Mouse (Mus musculus): ENCODE measurements around the gene Igf1r.

Igf1r gene

GRCm38 (mm10) chr7:68087496-68087895 lies 134.9 kb downstream of the Igf1r start:
- DNase-seq, result no peak

- DNase-seq, result no peak
Observed at GRCm38 (mm10) chr7:68088825-68089224, 136.2 kb downstream of the Igf1r start.

GRCm38 (mm10) chr7:68089725-68090124 lies 137.1 kb downstream of the Igf1r start:
- no peak for DNase-seq

GRCm38 (mm10) chr7:68090576-68090975 lies 137.9 kb downstream of the Igf1r start:
- no peak for DNase-seq

GRCm38 (mm10) chr7:68092304-68092978 lies 139.8 kb downstream of the Igf1r start:
- no peak for DNase-seq

GRCm38 (mm10) chr7:68093817-68094216 lies 141.2 kb downstream of the Igf1r start:
- DNase-seq, result no peak

- no peak for DNase-seq
Observed at GRCm38 (mm10) chr7:68095574-68095973, 142.9 kb downstream of the Igf1r start.

GRCm38 (mm10) chr7:68096411-68096810 lies 143.8 kb downstream of the Igf1r start:
- DNase-seq, result no peak

GRCm38 (mm10) chr7:68097081-68097836 lies 144.6 kb downstream of the Igf1r start:
- DNase-seq, result no peak

- no peak for DNase-seq
Observed at GRCm38 (mm10) chr7:68098098-68098497, 145.5 kb downstream of the Igf1r start.

- DNase-seq, result no peak
Observed at GRCm38 (mm10) chr7:68100388-68100787, 147.8 kb downstream of the Igf1r start.

GRCm38 (mm10) chr7:68102456-68103177 lies 150.0 kb downstream of the Igf1r start:
- DNase-seq, result peak; percentile 28 to 36

GRCm38 (mm10) chr7:68103178-68103530 lies 150.5 kb downstream of the Igf1r start:
- no peak for DNase-seq

- DNase-seq, result no peak
Observed at GRCm38 (mm10) chr7:68111532-68111931, 158.9 kb downstream of the Igf1r start.

- DNase-seq, result no peak
Observed at GRCm38 (mm10) chr7:68112582-68112981, 160.0 kb downstream of the Igf1r start.

- DNase-seq, result no peak
Observed at GRCm38 (mm10) chr7:68114364-68114763, 161.7 kb downstream of the Igf1r start.

GRCm38 (mm10) chr7:68114983-68115715 lies 162.5 kb downstream of the Igf1r start:
- no peak for DNase-seq

GRCm38 (mm10) chr7:68117567-68117966 lies 164.9 kb downstream of the Igf1r start:
- DNase-seq, result peak in 1 of 2 experiments; percentile 46

- no peak for DNase-seq
Observed at GRCm38 (mm10) chr7:68117981-68118380, 165.4 kb downstream of the Igf1r start.

- no peak for DNase-seq
Observed at GRCm38 (mm10) chr7:68119605-68120004, 167.0 kb downstream of the Igf1r start.

- no peak for DNase-seq
Observed at GRCm38 (mm10) chr7:68122418-68122817, 169.8 kb downstream of the Igf1r start.

- DNase-seq, result no peak
Observed at GRCm38 (mm10) chr7:68125347-68125746, 172.7 kb downstream of the Igf1r start.

GRCm38 (mm10) chr7:68127799-68128261 lies 175.2 kb downstream of the Igf1r start:
- peak; percentile 69 to 72 for DNase-seq
